Mouse (Mus musculus) c-Kit-positive CD71-negative TER-119-negative erythroid progenitor cells, embryonic 14.5 days (primary cell): ENCODE results near the gene Nap1l5.
A peak's percentile ranks its signal among the peaks of the same experiment; 100 is the strongest.
"Not testable (repeated sequence)": the region's sequence is repeated elsewhere in the genome, so short reads cannot be mapped to it uniquely, and the experiment has no call there.

Experiments used
- DNase-seq: peaks from one replicate; pipeline ENCODE4 v3.0.0-alpha.2; 2013; ENCODE audit warnings: low read depth

Nap1l5 gene

GRCm38 (mm10) chr6:58904551-58904950 lies 2.3 kb downstream of the Nap1l5 start:
- no peak for DNase-seq

- no peak for DNase-seq
Observed at GRCm38 (mm10) chr6:58903171-58903570, 3.7 kb downstream of the Nap1l5 start.

- no peak for DNase-seq
Observed at GRCm38 (mm10) chr6:58900536-58900935, 6.3 kb downstream of the Nap1l5 start.

GRCm38 (mm10) chr6:58899076-58899475 lies 7.8 kb downstream of the Nap1l5 start:
- no peak for DNase-seq

GRCm38 (mm10) chr6:58896648-58897047 lies 10.2 kb downstream of the Nap1l5 start:
- no peak for DNase-seq

- no peak for DNase-seq
Observed at GRCm38 (mm10) chr6:58894994-58895393, 11.9 kb downstream of the Nap1l5 start.

- DNase-seq: no peak
Observed at GRCm38 (mm10) chr6:58893307-58893706, 13.6 kb downstream of the Nap1l5 start.

GRCm38 (mm10) chr6:58889917-58890316 lies 17.0 kb downstream of the Nap1l5 start:
- DNase-seq: no peak

- DNase-seq: peak; percentile 9
Observed at GRCm38 (mm10) chr6:58882271-58882670, 24.6 kb downstream of the Nap1l5 start.

GRCm38 (mm10) chr6:58881363-58881762 lies 25.5 kb downstream of the Nap1l5 start:
- no peak for DNase-seq

GRCm38 (mm10) chr6:58880861-58881260 lies 26.0 kb downstream of the Nap1l5 start:
- DNase-seq: no peak

- DNase-seq: no peak
Observed at GRCm38 (mm10) chr6:58879987-58880386, 26.9 kb downstream of the Nap1l5 start.

- DNase-seq: no peak
Observed at GRCm38 (mm10) chr6:58879572-58879971, 27.3 kb downstream of the Nap1l5 start.

GRCm38 (mm10) chr6:58867858-58868257 lies 39.0 kb downstream of the Nap1l5 start:
- not testable (repeated sequence) for DNase-seq

GRCm38 (mm10) chr6:58863631-58864235 lies 43.1 kb downstream of the Nap1l5 start:
- DNase-seq: no peak

- no peak for DNase-seq
Observed at GRCm38 (mm10) chr6:58862446-58862993, 44.4 kb downstream of the Nap1l5 start.

- DNase-seq: no peak
Observed at GRCm38 (mm10) chr6:58859517-58859916, 47.4 kb downstream of the Nap1l5 start.

- no peak for DNase-seq
Observed at GRCm38 (mm10) chr6:58856494-58856893, 50.4 kb downstream of the Nap1l5 start.

- DNase-seq: no peak
Observed at GRCm38 (mm10) chr6:58855676-58856367, 51.1 kb downstream of the Nap1l5 start.
